Mouse (Mus musculus) hindbrain, postnatal 0 days (tissue): ENCODE measurements around the gene H2-DMb1. TPM values are rescaled to one million over a fixed set of nuclear protein-coding genes. Genes with fewer than 3 reads are reported as not detected.
A peak's percentile ranks its signal among the peaks of the same experiment; 100 is the strongest.

Source experiments
- ATAC-seq: fragments of 200-750 bp; cut with Nextera tagmentation; 2 replicates; pipeline ENCODE4 v1.8.0; 2017; ENCODE audit warnings: mild to moderate bottlenecking, moderate TSS enrichment, moderate library complexity
- DNase-seq: peaks from one replicate; pipeline ENCODE4 v3.0.0-alpha.2; 2015; ENCODE audit warnings: low spot score
- H3K27ac ChIP-seq: fragments of 300-500 bp; sonication (generic); 2 replicates; pipeline ENCODE4 v1.5.1; 2014; ENCODE audit warnings: mild to moderate bottlenecking
- H3K27me3 ChIP-seq: fragments of 300-500 bp; sonication (generic); 2 replicates; pipeline ENCODE4 v1.6.1; 2014; ENCODE audit warnings: low read length, mixed read lengths; ENCODE audit not compliant: insufficient read depth
- H3K36me3 ChIP-seq: fragments of 300-500 bp; sonication (generic); 2 replicates; pipeline ENCODE4 v1.6.1; 2014; ENCODE audit warnings: low read length, mixed read lengths; ENCODE audit not compliant: insufficient read depth
- H3K4me1 ChIP-seq: fragments of 300-500 bp; sonication (generic); 2 replicates; pipeline ENCODE4 v1.6.1; 2014; ENCODE audit warnings: antibody characterized with exemption, low read length, mixed read lengths; ENCODE audit not compliant: insufficient read depth
- H3K4me2 ChIP-seq: fragments of 300-500 bp; sonication (generic); 2 replicates; pipeline ENCODE4 v1.6.1; 2014; ENCODE audit warnings: low read depth, mild to moderate bottlenecking, low read length, moderate library complexity, mixed read lengths
- H3K4me3 ChIP-seq: fragments of 300-500 bp; sonication (generic); 2 replicates; pipeline ENCODE4 v1.5.1; 2014; ENCODE audit warnings: low read length
- H3K9ac ChIP-seq: fragments of 300-500 bp; sonication (generic); replicated peaks from 2 replicates; pipeline ENCODE4 v1.6.1; 2014; ENCODE audit warnings: mild to moderate bottlenecking, low read length, moderate library complexity, mixed read lengths
- H3K9me3 ChIP-seq: fragments of 300-500 bp; sonication (generic); 2 replicates; pipeline ENCODE4 v1.6.1; 2016; ENCODE audit warnings: low read length, mixed read lengths
- CTCF ChIP-seq: IDR thresholded peaks from 2 replicates; pipeline ENCODE4 v1.5.1; 2016; ENCODE audit warnings: antibody characterized with exemption, control low read depth, low read depth
- WGBS: fragments of 180-500 bp; shearing (Covaris S2); extraction: QIAGEN DNeasy Blood & Tissue Kit; methylation state at CpG from one replicate; pipeline ENCODE4 v1.1.7; 2014; 5-methylcytosine and 5-hydroxymethylcytosine counted together
- polyA plus RNA-seq: library from polyadenylated mRNA; unstranded; fragments of >200 nt; fragmentation: Nextera tagmentation; extraction: Ambion mirVana; gene quantifications from 2 replicates; pipeline ENCODE4 v1.2.1, GENCODE M21; 2015
- total RNA-seq: library from RNA; depleted of rRNA; stranded (reverse); fragments of >200 nt; gene quantifications from 2 replicates; pipeline ENCODE4 v1.2.3, GENCODE M21; 2014

H2-DMb1 gene
- total and polyA plus RNA-seq, 2 experiments from 2014 or later, result 1.8 to 3.0 TPM

- Histone ChIP-seq H3K9ac (no peak overlapping the region), H3K36me3 (no peaks in the 10 kb centered on the region), H3K27me3 (peaks cover 16% of the 10 kb centered on the region; the same call in 1 of the 2 replicates), H3K9me3 (no peaks in the 10 kb centered on the region), H3K4me3 (no peak overlapping the region), H3K4me1 (peaks cover 5% of the 10 kb centered on the region; the same call in 1 of the 2 replicates), H3K4me2 (no peak overlapping the region), H3K27ac (no peak overlapping the region)
- WGBS, result 72% methylated on average over 4 of the region's 4 CpGs
- TF ChIP-seq CTCF, result no peak
- ATAC-seq, result peak; percentile 24; the same call in 1 of the 2 replicates
- DNase-seq, result no peak
These were observed 50.0 kb downstream of the H2-DMb1 start for GRCm38 (mm10) chr17:34202760-34203442.

GRCm38 (mm10) chr17:34203444-34203843, 50.6 kb downstream of the H2-DMb1 start, which contains the start of gene Tap2:
Gene Tap2 (plus strand): TSS chr17:34203527.
- DNase-seq (no peak), ATAC-seq (no peak)
- Histone ChIP-seq H3K9ac (peak within 1 kb of the TSS; percentile 44), H3K4me3 (peak within 1 kb of the TSS; percentile 59), H3K27ac (no peak within 1 kb of the TSS), H3K27me3 (peaks cover 12% of the 10 kb centered on the region; the same call in 1 of the 2 replicates), H3K9me3 (no peaks in the 10 kb centered on the region), H3K36me3 (no peaks in the 10 kb centered on the region), H3K4me1 (peaks cover under 1% of the 10 kb centered on the region; the same call in 1 of the 2 replicates), H3K4me2 (peak within 1 kb of the TSS; percentile 62)
- 56% methylated on average over 5 of the region's 5 CpGs for WGBS
- TF ChIP-seq CTCF, result no peak

- peak; percentile 86 for TF ChIP-seq CTCF
- Histone ChIP-seq H3K4me1 (no peaks in the 10 kb centered on the region), H3K9me3 (no peaks in the 10 kb centered on the region), H3K9ac (peak overlapping the region; percentile 44), H3K4me3 (peak overlapping the region; percentile 59), H3K27me3 (peaks cover 6% of the 10 kb centered on the region; the same call in 1 of the 2 replicates), H3K4me2 (peak overlapping the region; percentile 62), H3K27ac (no peak overlapping the region), H3K36me3 (no peaks in the 10 kb centered on the region)
- DNase-seq (peak; percentile 83), ATAC-seq (peak; percentile 48; the same call in 1 of the 2 replicates)
- under 1% methylated on average over 44 of the region's 44 CpGs for WGBS
These were observed 51.6 kb downstream of the H2-DMb1 start for GRCm38 (mm10) chr17:34204303-34205010.

GRCm38 (mm10) chr17:34205021-34205745, 52.3 kb downstream of the H2-DMb1 start:
- TF ChIP-seq CTCF, result no peak
- Histone ChIP-seq H3K4me1 (no peaks in the 10 kb centered on the region), H3K27me3 (peaks cover 6% of the 10 kb centered on the region; the same call in 1 of the 2 replicates), H3K36me3 (no peaks in the 10 kb centered on the region), H3K27ac (no peak overlapping the region), H3K4me3 (peak overlapping the region; percentile 59), H3K9ac (peak overlapping the region; percentile 44; the same call in 1 of the 2 replicates), H3K4me2 (peak overlapping the region; percentile 62), H3K9me3 (no peaks in the 10 kb centered on the region)
- WGBS, result 15% methylated on average over 18 of the region's 18 CpGs
- DNase-seq (no peak), ATAC-seq (peak; percentile 25; the same call in 1 of the 2 replicates)

- peak; percentile 50 for DNase-seq
- ATAC-seq, result no peak
- H3K4me3 ChIP-seq, result no peak overlapping the region
- H3K4me1 ChIP-seq, result no peaks in the 10 kb centered on the region
- no peak overlapping the region for H3K9ac ChIP-seq
- H3K9me3 ChIP-seq, result no peaks in the 10 kb centered on the region
- TF ChIP-seq CTCF, result peak; percentile 73
- 23% methylated on average over 9 of the region's 9 CpGs for WGBS
- peaks cover 6% of the 10 kb centered on the region; the same call in 1 of the 2 replicates for H3K27me3 ChIP-seq
- H3K27ac ChIP-seq, result no peak overlapping the region
- H3K4me2 ChIP-seq, result no peak overlapping the region
- H3K36me3 ChIP-seq, result no peaks in the 10 kb centered on the region
These were observed 52.9 kb downstream of the H2-DMb1 start for GRCm38 (mm10) chr17:34205746-34206176.

- H3K9me3 ChIP-seq, result no peaks in the 10 kb centered on the region
- H3K4me1 ChIP-seq, result no peaks in the 10 kb centered on the region
- no peak overlapping the region for H3K27ac ChIP-seq
- H3K36me3 ChIP-seq, result no peaks in the 10 kb centered on the region
- H3K4me3 ChIP-seq, result no peak overlapping the region
- peaks cover 6% of the 10 kb centered on the region; the same call in 1 of the 2 replicates for H3K27me3 ChIP-seq
- H3K9ac ChIP-seq, result no peak overlapping the region
- DNase-seq, result no peak
- 83% methylated on average over 5 of the region's 5 CpGs for WGBS
- no peak for TF ChIP-seq CTCF
- no peak for ATAC-seq
- H3K4me2 ChIP-seq, result no peak overlapping the region
These were observed 53.9 kb downstream of the H2-DMb1 start for GRCm38 (mm10) chr17:34206731-34207130.
